Mouse (Mus musculus): ENCODE measurements around the gene Rnpep.

Gene Rnpep

DNA sequence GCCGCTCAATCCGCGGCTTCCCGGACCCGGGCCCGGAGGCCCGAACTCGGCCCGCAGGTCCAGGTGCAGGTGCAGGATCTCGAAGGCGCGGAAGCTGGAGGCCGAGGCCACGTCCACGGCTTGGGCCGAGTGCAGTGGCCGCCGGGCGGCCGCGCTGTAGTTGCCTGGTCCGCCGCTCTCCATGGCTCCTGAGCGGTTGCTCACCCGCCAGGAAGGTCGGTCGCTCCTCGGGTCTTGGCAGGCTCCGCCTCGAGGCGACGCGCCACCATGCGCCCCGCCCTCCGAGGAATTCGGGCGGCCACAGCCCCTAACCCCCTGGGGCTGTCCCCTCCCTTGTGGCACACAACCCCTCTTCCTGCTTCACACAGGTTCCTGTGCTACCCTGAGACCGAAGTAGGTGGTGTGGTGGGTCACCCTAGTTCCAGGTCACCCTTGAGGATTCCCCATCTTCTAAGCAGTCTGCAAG lies at the start of gene Rnpep:
Gene Rnpep, minus strand, starts transcription at position 259 of the 466 bp plus-strand sequence.
- DNase-seq (ENCODE audit: low spot score in 2 of 2), result peak; percentile 12 to 38

DNA sequence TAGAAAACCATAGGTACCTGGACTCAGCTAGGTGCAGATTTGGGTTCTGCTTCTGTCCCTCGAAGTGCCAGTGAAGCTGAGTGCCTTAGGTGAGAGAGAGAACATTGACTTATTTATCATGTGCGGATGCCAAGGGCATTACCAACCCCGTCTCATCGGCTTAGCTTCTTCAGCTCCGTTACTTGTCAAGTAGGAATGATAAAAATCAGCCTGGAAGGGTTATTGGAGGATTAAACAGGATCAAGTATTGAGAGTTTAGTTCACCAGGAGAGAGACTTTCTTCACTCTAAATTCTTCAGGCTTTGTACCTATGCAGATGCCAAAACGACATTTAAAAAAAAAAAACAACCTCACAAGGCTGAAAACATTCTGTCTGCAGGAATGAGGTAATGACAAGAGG lies 46.7 kb upstream of the Rnpep start:
- no peak for DNase-seq (ENCODE audit: low spot score in 2 of 2)

- DNase-seq (ENCODE audit: low spot score in 2 of 2), result no peak
These were observed 44.5 kb upstream of the Rnpep start for GRCm38 (mm10) chr1:135328368-135328767.

- DNase-seq (ENCODE audit: low spot score in 2 of 2), result no peak
These were observed 42.0 kb upstream of the Rnpep start for GRCm38 (mm10) chr1:135325934-135326333.

DNA sequence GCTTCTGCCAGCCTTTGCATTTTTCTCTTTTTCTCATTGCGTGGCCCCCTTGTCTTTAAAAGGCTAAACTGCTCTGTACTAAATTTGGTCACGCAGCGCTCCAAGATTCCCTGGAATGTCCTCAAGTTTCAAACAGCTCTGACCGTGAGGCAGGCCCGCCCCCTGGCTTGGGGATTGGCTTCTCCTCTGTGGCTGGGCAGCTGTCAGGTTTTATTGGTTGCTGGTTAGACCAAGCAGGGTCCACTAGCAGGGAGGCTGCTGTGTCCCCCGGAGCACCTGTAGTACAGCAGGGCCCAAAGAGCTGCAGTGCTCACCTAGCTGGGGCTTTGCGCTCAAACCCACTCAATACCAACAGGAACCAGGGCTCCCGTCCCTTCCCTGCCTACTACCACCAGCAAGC lies 40.7 kb upstream of the Rnpep start, which contains the start of gene Lmod1:
Gene Lmod1, plus strand, starts transcription at position 237 of the 400 bp plus-strand sequence.
- no peak for DNase-seq (ENCODE audit: low spot score in 2 of 2)

DNA sequence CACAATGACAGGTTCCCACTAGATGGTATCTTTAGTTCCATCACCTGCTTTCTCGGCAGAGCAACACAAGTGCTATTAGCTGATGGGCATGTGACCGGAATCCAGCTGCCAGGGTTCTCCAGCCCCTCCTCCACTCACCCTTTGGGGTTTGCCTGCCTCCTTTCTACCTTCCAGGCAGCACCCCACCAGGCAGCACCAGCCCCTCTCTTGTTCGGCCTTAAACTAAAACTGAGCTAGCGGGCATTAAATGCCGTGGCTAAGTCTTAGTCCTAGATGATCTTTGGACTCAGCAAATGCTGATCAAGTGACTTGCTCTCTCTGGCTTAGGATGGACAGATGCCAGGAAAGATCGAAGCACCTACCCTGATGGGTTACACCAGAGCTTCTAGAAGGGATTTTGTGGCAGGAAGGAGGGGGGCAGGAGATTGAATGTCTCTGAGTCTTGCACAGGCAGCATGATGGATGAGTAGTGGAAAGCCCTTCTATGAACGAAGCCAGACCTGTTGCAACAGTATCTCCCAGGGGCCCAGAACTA lies 39.5 kb upstream of the Rnpep start:
- no peak for DNase-seq (ENCODE audit: low spot score in 2 of 2)

GRCm38 (mm10) chr1:135313284-135314031 lies 29.6 kb upstream of the Rnpep start, which contains the start of gene Timm17a:
Gene Timm17a, minus strand, starts transcription at chr1:135313778.
- DNase-seq (ENCODE audit: low spot score in 2 of 2), result peak; percentile 75 to 82

DNA sequence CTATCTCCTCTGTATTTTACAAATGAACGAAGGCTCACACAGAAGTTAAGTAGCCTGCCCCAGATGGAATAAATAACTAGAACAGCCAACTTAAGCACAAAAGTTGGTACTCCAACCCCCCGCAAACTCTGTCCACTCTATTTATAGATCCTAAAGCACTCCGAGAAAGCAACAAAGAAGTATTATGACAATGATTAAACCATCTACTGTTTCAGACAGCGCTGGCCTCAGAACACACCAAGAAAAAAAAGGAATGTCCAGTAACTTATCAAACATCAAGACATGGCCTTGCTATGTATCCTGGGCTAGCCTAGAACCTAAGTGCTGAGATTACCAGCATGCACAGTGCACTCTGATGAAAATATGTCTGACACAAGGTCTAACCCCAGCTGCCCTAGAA lies 28.3 kb upstream of the Rnpep start:
- DNase-seq (ENCODE audit: low spot score in 2 of 2), result no peak

- no peak for DNase-seq (ENCODE audit: low spot score in 2 of 2)
These were observed 27.5 kb upstream of the Rnpep start for GRCm38 (mm10) chr1:135311356-135311755.

- no peak for DNase-seq (ENCODE audit: low spot score in 2 of 2)
These were observed 7.0 kb upstream of the Rnpep start for GRCm38 (mm10) chr1:135290908-135291307.

DNA sequence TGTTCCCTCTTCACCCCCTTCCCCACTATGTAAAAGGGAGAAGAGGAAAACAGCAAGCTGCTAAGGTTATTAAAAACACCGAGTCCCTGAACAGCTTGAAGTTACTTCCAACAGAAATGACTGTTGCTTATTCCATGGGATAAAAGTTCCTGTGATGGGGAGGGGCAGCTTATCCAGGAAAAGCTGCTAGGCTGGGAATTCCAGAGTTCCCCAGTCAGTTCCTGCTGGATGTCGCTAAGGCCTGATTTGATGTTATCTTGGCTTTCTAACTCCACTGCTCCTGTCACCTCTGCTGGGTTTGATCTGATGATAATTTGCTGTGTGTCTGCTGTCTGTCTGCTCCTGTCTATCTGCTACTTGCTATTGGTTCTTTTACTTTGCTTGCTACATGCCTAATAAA lies 2.4 kb upstream of the Rnpep start:
- DNase-seq (ENCODE audit: low spot score in 2 of 2), result no peak

DNA sequence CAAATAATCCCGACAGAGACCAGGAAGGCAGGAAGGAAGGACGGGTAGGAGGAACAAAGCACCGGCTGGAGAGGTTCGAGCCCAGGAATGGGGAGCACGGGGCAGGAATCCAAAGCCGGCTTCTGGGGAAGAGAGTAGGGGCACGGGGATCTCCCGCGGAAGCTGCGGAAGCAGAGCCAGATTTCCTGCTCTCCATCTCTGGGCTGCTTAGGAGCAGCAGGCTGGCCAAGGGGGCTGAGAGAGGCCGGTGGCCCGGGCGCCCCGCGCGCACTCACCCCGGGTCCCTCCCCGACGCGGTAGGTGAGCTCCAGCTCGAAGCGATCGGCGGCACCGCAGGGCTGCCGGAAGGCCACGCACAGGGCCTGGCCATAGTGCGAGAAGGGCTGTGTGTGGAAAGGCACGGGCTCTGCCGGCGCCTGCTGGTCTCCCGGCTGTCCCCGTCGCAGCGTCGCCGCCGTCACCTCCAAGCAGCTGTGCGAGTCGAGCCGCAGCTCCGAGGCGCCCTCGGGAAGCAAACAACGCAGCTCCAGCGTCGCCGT lies 528 bp downstream of the Rnpep start:
- DNase-seq (ENCODE audit: low spot score in 2 of 2), result no peak

DNA sequence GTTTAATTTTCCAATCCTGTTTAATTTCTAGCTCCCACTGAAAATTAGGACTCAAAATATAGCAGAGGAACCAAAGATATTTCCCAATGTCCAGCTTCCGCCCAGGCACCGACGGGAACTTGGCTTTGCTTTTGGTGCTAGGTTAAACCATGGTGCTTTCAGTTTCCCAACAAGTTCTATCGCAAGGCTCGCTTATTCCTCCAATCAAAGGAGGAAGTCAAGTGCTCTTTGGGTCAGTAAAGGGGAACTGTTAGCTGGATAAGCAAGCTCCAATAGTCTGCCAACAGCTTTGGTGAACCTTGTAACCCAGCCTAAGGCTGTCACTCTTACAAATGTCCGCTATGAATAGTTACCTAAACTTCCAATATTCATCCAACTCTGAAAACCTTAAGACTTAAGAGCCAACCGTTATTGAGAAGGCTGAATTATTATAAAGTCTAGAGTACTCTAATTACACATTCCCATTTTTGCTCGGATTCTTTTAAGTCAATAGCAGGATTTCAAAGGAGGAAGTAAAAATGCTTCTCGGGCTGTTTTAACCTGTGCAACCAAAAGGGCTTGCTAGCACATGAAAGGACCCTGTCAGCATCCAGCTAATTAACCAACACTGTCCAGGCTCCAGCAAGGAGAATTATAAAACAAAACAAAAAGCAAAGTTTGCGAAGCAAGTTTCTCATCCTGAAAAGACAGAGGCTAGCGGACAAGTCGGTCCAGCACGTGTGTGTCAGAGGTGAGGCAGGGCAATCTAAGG lies 1.2 kb downstream of the Rnpep start:
- DNase-seq (ENCODE audit: low spot score in 2 of 2), result no peak

- no peak for DNase-seq (ENCODE audit: low spot score in 2 of 2)
These were observed 2.0 kb downstream of the Rnpep start for GRCm38 (mm10) chr1:135281841-135282240.

GRCm38 (mm10) chr1:135280646-135281045 lies 3.2 kb downstream of the Rnpep start:
- no peak for DNase-seq (ENCODE audit: low spot score in 2 of 2)

DNA sequence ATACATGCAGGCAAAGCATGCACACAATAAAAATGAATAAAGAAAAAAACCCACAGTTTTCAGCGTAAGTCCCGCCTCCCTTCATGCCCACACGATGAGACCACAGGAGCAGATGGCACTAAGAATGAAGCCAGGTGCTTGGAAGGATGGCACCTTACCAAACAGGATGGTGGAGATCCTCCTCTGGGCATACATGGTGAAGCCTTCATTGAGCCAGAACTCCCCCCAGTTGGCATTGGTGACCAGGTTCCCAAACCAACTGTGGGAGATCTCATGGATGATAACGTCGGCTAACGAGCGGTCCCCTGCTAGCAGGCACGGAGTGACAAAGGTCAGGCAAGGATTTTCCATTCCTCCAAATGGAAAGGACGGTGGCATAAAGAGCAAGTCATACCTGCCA lies 12.5 kb downstream of the Rnpep start:
- no peak for DNase-seq (ENCODE audit: low spot score in 2 of 2)

DNA sequence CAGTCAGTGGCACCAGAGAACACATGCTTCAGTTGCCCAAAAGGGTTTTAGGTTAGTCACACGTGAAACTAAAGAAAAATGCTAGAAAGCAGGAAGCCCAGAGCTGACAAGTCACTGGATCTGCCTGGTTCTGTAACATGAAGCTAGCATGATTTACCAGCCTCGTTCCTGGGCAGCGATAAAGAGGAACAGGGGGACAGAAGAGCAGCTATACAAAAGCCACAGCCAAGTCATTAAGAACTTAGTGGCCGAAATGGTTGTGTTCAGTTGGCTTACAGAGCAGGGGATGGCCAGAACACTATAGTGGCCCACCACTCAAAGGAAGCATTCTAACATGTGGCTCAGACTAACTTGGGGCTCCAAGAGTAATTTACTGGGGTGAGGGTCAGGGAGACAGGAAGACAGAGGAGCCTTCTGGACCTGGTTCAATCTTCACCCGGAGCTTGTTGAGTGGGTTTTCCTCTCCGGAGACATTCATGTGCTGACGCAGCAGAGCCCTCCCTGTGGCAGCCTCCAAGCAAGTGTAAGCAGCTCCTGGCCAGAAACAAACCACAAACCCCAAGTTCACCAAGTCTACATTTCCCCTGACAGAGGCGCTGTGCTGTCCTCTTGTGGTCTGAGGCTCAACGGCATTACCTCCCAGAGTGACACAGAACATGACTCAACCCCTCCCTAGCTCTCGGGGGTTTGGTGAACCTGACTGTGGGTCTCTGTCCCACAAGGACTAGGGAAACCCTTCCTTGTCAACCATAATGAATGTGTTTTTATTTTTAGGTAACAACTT lies 16.0 kb downstream of the Rnpep start:
- DNase-seq (ENCODE audit: low spot score in 2 of 2), result no peak

DNA sequence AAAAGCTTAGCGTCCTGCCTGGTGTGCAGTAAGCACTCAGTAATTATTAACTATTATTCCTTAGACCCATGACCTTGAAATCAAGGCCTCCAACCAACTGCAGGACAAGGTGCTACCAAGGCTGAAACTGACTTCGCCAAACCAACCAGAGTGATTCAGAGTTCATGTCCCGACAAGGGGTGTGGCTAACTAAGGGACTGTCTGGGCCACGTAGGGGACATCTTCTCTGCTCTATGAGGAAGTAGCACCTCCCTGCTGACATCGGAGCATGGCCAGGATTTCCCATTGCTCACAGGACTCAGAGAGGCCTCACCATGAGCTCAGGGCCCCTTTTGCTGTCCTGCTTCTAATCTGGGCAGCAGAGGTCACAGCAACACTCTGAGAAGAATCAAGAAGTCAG lies 18.1 kb downstream of the Rnpep start:
- DNase-seq (ENCODE audit: low spot score in 2 of 2), result no peak

DNA sequence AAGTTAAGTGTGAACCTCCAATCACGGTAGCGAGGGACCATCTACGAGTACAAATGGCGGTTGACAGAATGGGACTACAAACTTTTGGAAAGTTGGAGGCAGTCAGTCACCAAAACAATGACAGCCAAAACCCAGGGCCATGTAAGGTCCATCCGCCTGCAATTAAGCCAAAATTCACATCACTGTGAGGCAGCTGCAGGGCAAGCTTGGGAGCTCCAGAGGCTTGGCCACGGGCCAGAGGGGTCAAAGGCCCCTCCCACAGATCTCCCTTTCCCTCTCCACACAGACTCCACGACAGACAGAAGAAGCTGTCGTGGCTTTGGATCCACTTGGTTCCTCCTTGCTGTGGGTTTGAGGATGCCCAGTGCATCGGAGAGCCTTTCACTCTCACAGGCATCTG lies 20.6 kb downstream of the Rnpep start:
- DNase-seq (ENCODE audit: low spot score in 2 of 2), result no peak

- no peak for DNase-seq (ENCODE audit: low spot score in 2 of 2)
These were observed 21.6 kb downstream of the Rnpep start for GRCm38 (mm10) chr1:135262329-135262728.

GRCm38 (mm10) chr1:135260931-135261330 lies 23.0 kb downstream of the Rnpep start:
- no peak for DNase-seq (ENCODE audit: low spot score in 2 of 2)

DNA sequence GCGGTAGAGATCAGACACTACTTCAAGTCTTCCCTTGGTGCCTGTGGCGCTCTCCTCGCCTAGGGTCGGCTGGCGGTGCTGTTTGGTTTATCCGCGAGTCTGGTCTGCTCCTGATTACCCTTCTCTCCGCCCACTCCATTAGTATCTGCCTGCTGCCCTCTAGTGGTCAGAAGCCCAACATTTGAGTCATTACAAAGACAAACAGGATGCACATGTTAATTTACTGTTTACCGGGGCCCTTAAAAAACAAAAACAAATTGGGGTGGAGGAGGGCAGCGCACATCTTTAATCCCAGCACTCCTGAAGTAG lies 24.8 kb downstream of the Rnpep start:
- DNase-seq (ENCODE audit: low spot score in 2 of 2), result peak; percentile 31 to 66
